Mouse (Mus musculus): ENCODE data around the gene Msrb2. TPM values are rescaled to one million over a fixed set of nuclear protein-coding genes. Genes with fewer than 3 reads are reported as not detected.

Gene Msrb2
- total RNA-seq (2021) = 10 to 100 TPM; 33.7 to 34.1 TPM
- long read RNA-seq, transcript Msrb2-201 (5 exons, 1,196 nt) = major isoform, 39 of 55 reads
- long read RNA-seq, partial matches to known transcripts = 1 of 55 reads
- long read RNA-seq, other reads (novel, unspliced or antisense) = 15 of 55 reads

DNA sequence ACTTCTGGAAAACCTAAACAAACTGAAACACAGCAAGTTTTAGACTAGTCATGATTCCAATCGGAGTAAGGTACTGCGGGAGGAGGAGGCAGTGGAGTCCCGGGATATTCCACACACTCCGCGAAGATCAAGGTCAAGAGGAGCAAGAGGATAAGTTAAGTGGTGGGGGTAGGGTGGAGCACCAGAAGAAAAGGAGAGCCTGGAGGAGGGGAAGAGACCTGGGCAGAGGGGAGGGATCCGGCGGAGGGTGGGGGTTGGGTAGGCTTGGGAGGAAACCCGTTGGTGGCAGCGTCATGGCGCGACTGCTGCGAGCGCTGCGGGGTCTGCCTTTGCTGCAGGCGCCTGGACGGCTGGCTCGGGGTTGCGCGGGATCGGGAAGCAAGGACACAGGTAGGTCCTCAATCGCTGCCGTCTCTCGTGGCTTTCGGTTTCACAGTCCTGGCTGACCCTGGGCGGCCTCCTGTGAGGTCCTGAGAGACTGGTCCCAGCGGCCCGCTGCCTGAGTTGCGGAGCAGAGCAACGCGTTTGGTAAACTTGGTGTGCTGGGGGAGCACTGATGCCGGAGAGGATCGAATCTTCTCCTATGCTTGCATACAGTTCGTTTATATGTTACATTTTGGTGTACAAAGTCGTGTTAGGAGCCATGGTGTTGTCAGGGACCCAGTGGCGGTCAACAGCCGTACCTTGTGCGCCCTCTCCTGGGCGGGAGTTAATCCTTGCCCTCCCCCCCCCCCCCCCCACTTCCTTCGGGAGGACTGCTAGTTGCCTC is at the start of gene Msrb2:
Msrb2 (plus strand) TSS at position 51 of the 769 bp plus-strand sequence.
- DNase-seq (ENCODE audit: low spot score in 2 of 2) = peak; percentile 55 to 78

DNA sequence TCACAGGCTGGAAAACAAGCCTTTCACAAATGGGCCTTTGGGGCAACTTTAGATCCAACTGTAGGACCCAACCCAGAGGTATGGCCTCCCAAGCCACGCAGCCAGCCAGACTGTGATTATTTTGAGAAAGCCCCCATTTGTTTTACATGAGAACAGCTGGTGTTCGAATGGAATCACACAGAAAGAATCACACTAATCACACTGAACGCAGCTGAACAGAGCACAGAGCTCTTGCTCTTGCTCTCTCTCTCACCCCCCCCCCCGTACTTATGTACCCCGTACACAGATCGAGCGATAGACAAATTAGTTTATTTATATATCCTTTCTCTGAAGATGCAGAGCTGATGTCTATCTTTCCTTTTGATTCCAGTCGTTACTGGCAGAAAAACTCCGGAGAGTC is 48.8 kb upstream of the Msrb2 start:
- no peak for DNase-seq (ENCODE audit: low spot score in 2 of 2)

DNA sequence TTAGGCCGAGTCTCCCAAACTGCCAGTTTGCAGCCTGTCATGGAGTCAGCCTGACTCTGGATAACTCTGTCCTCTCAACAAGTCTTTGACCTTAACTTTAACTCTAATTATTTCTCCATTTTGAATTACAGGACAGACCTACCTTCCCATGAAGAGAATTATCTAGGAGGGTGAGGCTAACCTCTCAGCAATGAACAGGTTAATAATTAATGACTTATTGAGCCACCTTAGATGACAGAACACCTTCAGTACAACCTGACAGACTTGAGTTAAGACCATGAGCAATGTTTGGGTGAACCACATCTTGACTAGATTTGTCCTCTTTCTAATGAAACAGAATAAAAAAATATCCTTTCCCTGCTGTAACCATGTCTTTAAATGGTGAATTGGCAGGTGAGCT is 44.9 kb upstream of the Msrb2 start:
- no peak for DNase-seq (ENCODE audit: low spot score in 2 of 2)

DNA sequence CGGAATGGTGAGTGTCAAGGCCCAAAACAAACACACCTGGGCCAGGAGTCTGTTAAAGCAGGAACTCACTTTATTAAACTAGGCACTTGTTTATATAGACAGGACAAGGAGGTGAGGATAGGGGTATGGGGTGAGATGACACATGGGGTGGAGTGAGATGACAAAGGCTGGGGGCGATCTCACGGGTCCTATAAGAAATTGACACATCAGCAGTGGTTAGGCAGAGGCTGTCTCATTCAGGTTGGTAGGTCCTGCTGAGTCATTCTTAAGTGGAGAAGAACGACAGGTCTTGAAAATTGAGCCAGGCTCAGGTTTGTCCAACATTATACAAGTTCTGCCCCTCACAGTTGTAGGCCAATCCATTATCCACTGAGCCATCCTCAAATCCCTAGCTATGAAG is 43.4 kb upstream of the Msrb2 start:
- DNase-seq (ENCODE audit: low spot score in 2 of 2) = no peak

DNA sequence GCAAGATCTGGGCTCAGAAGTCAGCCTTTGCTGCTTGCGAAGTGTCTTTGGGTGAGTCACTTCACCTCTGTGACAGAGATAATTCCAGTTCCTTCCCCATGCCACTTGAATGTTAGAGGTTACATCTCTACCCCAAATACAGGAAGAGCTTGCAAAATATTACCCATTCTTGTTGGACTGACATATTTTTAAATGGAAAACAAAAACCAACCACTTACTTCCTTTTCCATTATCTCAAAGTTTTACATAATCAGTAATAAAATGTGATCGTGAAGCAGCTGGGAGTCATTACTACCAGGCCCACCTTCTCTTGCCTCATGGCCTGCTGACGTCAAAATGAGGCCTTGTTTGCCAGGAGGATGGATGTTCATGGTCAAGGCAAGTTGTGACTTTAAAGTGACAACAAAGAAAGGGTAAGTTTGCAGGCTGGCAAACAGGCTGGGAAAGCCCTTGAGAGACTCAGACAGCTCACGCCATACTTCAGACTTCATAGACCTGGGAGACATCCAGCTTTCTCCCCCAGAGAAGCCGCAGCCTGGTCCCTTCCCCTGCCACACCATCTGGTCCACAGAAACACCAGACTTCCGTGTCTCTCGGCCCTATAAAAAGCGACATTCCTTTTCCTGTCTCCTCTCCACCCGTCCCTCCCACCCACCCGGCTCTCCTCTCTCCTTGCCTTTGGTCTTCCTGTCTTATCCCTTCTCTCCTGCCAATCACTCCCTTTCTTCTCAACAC is 27.2 kb upstream of the Msrb2 start:
- peak; percentile 51 to 69 for DNase-seq (ENCODE audit: low spot score in 2 of 2)

DNA sequence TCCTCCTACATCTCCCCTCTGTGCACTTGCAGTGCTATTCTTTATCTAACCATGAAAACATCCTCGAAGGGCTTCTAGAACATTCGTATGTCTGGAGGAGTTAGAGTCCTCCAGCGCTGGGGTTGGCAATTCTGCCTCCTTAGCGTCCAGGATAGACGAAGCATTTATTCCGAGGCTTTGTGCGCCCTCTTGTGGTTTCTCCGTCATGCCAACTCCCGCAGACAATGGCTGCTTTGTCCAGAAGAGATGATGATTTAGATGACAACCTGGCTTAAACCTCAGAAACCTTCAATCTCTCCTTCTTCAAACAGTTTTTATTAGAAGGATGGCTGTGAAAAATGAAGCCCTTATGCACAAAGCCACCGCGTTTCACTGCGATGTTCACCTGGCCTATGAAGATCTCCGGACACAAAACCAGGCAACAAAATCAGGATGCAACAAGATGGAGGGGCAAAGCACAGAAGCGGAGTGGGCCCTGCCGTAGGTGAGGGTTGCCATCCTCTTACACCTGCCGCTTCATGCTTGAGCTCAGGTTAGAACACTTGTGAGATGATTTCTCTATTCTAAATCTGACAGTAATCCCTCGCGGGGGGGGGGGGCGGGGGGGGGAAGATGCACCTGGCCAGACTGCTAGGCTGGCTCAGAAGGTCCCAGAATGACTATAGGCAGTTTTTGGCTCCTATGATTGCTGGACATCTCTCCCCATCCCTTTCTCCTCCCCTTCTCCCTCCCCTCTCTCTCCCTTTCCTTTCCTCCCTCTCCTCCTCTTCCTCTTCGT is 26.4 kb upstream of the Msrb2 start:
- DNase-seq (ENCODE audit: low spot score in 2 of 2) = peak; percentile 81 to 96

DNA sequence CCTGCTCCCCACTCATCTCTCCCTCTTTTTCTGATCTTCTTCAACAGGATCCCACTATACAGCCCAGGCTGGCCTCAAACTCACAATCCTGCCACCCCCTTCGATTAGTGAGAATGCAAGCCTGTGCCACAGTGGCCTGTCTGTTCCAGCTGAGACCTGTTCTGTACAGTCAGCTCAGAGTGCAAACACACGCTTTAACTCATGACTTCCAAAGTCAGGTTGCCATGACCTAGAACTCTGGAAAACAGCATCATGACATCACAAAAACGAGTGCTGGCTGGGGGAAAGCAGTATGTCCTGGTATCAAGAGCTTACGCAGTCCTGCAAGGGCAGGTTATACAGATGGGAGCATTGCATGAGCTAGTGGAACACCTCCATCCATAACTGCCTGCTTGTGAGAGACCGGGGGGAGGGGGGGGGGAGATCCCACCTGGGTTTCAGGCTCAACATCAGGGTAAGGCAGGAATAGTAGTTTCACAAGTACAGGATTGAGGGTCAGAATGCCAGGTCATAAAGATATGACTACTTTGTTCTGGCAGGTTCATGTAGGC is 25.8 kb upstream of the Msrb2 start:
- DNase-seq (ENCODE audit: low spot score in 2 of 2) = no peak

DNA sequence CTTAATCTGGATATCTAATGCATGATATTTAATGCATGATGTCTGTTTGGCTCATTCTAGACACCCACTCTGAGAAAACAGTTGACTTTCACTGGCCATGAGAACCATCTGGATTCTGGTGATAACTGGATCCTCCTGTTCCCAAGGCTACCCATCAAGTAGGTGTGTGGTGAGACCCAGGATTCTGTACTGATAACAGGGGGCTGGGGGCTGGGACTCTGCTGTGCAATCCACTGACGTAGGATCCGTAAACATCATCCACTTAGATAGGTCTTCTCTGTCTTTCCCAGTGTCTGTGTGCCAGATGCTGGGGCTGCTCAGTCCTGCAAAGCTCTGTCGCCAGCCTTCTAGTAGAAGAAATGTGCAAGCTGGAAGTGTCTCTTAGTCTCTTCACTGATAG is 22.8 kb upstream of the Msrb2 start:
- no peak for DNase-seq (ENCODE audit: low spot score in 2 of 2)

DNA sequence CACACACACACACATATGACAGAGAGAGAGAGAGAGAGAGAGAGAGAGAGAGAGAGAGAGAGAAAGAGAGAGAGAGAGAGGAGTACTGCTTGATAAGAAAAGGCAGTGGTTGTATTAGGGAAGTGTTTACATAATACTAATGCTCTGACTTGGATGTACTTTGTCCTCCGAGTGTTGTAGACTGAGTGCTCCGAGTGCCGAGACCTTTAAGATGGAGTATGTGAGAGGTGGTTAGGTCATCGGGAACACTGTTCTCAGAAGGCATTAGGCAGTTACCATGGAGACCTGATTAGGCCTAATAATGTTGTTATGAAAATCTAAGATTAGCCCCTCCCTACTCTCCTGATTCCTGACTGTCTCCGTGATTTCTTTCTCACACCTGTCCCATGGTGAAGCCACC is 21.1 kb upstream of the Msrb2 start:
- DNase-seq (ENCODE audit: low spot score in 2 of 2) = no peak

DNA sequence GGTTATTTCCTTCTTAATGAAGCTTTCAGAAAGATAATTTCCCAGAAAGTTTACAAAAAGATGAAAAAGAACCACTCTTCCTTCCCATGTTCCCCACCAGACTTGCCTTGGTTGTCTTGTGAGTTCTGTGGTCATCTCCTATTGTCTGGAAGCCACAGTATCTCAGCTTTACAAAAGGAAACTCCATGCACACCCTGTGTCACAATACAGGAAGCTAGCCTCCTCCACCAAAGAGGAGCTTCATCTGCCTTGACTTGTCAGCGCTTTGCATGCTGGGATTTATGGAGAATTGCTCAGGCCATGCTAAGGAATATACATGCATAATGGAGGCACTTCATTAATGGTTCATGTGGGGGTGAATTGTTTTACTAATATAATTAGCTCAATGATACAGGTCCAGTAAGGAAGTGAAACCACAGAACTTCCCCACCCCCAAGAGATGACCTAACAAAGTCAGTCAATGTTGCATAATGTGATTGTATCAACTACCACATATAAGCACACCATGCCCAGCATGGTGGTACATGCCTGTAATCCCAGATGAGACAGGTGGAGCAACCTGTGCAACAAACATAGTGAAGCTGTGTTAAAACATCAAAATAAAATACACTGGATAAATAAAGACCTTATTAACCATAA is 19.5 kb upstream of the Msrb2 start:
- DNase-seq (ENCODE audit: low spot score in 2 of 2) = no peak

DNA sequence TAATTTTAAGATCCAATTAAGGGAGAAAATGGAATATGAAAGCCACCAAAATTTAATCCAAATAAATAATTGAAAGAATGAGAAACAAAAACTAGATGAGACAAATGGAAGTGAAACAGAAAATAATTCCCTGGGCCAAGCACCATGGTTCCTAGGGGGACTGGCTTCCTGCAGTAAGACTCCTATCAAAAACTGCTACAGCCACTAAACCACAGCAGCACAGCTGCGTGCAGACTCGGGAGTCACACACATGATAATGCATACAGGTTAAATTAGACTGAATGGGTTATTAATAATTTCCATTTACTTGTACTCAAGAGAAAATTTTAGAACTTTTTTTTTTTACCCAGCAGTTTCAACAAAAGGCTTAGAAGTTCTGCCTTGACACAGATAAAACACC is 18.1 kb upstream of the Msrb2 start:
- no peak for DNase-seq (ENCODE audit: low spot score in 2 of 2)

DNA sequence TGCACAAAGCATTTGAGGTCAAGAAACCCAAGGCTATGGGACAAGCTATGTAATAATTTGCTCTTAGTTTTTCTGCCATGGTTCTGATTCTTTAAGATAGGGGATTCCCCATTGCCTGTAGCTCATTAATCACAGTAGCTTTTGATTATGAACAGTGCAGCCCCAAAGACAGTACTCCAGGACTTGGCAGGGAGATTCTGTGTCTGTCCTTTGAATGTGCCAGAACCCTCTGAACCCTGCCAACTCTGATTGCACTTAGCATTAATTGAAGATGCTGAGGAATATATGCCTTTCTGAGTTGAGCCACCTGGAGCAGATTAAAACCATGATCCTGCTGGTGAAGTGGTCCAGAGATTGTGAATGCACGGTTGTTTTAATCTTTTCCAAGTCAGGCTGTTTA is 8.4 kb upstream of the Msrb2 start:
- DNase-seq (ENCODE audit: low spot score in 2 of 2) = no peak

DNA sequence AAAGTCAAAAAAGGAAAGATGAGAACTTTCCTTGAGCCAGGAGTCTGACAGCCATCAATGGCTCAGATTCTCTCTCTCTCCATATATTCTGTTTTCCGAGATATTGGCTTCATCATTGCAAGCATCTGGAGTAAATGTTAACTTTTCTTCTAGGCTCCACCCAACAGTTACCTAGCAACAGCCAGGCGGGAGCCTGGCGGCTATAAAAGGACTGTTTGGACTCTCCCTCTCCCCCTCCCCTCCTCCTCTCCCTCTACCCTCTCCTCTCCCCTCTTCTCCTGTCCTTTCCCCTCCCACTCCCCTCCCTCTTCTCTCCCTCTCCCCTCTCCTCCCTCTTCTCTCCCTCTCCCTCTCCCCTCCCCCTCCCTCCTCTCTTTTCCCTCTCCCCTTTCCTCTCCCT is 4.8 kb upstream of the Msrb2 start:
- DNase-seq (ENCODE audit: low spot score in 2 of 2) = no peak

DNA sequence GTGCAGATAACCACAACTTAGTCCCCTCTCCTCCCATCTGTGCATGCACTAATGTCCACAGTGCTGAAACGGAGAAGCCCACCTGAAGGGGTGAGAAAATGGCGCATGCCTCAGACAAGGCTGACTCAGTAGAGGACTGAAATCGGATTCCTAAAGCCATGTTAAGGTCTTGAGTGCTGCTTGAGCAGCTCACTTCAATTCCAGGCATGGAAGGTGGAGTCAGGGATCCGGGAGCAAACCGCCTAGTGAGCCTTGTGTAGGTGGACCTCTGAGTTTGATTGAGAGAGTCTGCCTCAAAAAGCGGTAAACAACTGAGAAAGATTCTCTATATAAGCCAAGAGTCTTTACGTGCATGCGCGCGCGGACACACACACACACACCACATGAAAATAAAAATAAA is 4.1 kb upstream of the Msrb2 start:
- DNase-seq (ENCODE audit: low spot score in 2 of 2) = no peak

DNA sequence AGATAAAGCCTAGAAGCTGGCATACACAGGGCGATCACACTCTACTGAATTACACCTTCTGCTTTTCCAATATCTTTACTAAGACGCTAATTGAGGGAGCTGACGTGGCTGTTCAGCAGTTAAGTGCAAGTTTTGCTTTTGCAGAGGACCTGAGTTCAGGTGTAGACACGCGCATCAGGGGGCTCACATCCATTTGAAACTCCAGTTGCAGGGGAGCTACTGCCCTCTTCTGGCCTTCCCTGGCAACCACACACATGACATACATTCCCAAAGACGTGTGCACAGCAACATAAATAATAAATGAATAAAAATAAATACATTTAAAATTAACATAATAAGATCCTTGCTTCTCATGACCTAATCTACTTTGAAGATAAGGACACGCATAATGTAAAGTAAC is 2.5 kb downstream of the Msrb2 start:
- no peak for DNase-seq (ENCODE audit: low spot score in 2 of 2)

DNA sequence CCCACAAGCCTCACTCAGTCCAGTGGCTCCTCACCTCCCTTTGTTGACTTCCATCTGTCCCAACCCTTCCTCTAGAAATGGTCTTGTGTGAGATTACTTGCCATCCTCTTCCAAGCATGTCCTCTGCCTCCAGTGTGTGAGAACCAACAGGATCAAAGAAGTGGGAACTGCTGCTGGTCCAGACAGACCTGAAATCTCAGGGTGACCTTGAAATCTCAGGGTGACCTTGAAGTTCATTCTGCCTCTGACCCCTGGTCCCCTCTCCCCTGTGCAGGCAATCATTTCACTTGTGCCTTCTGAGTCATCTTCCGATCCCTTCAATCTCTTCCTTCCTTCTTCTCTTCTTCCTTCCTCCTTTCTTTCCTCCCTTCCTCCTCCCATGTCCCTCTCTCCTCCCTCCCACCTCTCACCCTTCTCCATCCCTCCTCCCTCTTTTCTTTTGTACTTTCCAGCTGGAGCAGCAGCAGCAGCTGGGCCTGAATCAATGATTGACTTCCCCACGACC is 9.3 kb downstream of the Msrb2 start:
- no peak for DNase-seq (ENCODE audit: low spot score in 2 of 2)

DNA sequence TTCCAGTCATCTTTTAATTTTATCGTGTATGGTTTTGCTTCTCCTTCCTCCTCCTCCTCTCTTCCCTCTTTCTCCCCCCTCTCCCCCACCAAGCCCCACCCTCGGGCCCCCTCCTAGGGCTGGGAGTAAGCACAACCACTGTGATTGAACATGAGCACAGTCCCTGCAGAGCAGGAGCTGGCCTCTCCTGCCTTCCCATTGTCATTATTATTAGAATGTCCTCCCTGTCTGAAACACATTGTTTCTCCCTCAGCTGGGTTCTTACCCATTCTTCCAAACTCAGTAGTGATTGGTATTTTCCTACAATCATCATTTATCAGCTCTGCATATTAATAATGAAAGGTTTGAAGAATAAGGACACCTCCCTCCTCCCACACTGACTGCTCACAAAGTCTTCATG is 9.7 kb downstream of the Msrb2 start:
- DNase-seq (ENCODE audit: low spot score in 2 of 2) = no peak

DNA sequence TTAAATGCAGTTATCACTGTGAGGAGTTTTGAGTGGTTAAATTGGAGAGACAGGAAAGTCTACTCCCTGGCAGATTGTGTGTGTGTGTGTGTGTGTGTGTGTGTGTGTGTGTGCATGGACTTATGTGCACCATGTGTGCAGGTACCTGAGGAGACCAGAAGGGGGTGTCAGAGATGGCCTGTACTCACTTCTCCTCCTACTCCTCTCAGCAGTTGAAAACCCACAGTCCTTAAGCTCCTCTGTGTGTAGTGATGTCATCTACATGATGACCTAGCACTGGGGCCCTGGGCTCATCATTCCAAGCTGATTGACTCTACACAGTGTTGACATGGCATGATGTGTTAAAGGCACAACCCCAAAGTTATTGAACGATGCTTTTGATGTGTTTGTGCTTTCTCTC is 11.0 kb downstream of the Msrb2 start:
- no peak for DNase-seq (ENCODE audit: low spot score in 2 of 2)

DNA sequence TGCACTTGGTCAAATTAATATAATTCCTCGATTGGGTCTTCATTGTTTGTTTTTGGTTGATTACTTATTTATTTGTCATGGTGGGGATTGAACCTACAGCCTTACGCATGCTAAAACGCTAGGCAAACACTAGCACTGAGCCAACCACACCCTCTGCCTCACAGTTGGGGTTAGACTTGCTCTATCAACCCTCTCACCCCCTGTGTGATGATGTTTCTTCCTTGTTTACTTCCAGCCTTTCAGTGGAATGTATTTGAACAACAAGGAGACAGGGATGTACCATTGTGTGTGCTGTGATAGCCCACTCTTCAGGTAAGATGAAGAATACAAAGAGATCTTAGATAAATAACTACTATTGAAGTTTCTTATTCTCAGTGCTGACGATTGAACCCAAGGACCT is 11.8 kb downstream of the Msrb2 start:
- no peak for DNase-seq (ENCODE audit: low spot score in 2 of 2)

DNA sequence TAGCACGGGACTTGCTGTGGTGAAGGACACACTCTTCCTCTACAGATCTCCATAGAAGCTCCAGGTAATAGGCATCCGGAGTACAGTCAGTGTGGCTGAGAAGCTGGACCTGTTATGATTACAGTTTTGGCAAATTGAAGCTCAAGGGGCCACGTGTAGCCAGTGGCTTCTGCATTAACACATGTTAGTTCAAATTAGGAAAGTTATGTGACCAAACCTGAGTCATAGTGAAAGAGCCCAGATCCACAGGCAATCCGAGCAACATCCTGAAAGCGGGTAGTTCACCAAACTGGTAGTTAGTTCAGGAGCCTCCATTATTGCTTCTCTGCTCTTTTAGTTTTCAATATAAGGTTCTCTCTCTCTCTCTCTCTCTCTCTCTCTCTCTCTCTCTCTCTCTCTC is 14.5 kb downstream of the Msrb2 start:
- DNase-seq (ENCODE audit: low spot score in 2 of 2) = no peak

Measured in layer of hippocampus, adult 18-20 months (tissue).